Mouse (Mus musculus) G1E (cell line): Measurements from ENCODE around the gene Nlgn2. TPM values are rescaled to one million over a fixed set of nuclear protein-coding genes. Genes with fewer than 3 reads are reported as not detected.

Experiments
- ATAC-seq: 2 replicates; pipeline ENCODE4 v1.8.0; 2016; ENCODE audit warnings: mild to moderate bottlenecking; ENCODE audit not compliant: insufficient number of reproducible peaks, poor library complexity, low FRiP score, severe bottlenecking; ENCODE audit errors: extremely low read depth
- DNase-seq: peaks from one replicate; pipeline ENCODE4 v3.0.0; 2012; ENCODE audit warnings: low spot score
- H3K27me3 ChIP-seq: 2 replicates; pipeline ENCODE4 v1.6.1; 2012; ENCODE audit warnings: mild to moderate bottlenecking, low read length, inconsistent platforms; ENCODE audit not compliant: insufficient read depth
- H3K36me3 ChIP-seq: replicated peaks from 2 replicates; pipeline ENCODE3; 2012; ENCODE audit warnings: mild to moderate bottlenecking, inconsistent platforms
- H3K4me1 ChIP-seq: 2 replicates; pipeline ENCODE4 v1.6.1; 2012; ENCODE audit warnings: low read depth, low read length, inconsistent platforms, mixed read lengths; ENCODE audit not compliant: insufficient read depth
- H3K4me3 ChIP-seq: 2 replicates; pipeline ENCODE4 v1.5.1; 2012; ENCODE audit warnings: low read depth, mild to moderate bottlenecking, inconsistent platforms, low read length, moderate library complexity, mixed read lengths
- H3K9me3 ChIP-seq: replicated peaks from 2 replicates; pipeline ENCODE4 v1.6.1; 2012; ENCODE audit warnings: inconsistent platforms
- CTCF ChIP-seq: IDR thresholded peaks from 2 replicates; pipeline ENCODE4 v1.5.1; 2012; ENCODE audit warnings: low read depth, low read length, inconsistent platforms, mixed read lengths
- GATA1 ChIP-seq: IDR thresholded peaks from 2 replicates; pipeline ENCODE4 v1.6.1; 2012; ENCODE audit warnings: borderline replicate concordance, low read length, inconsistent platforms, mixed read lengths
- GATA2 ChIP-seq: IDR thresholded peaks from 2 replicates; pipeline ENCODE4 v1.6.1; 2012; ENCODE audit warnings: low read depth, low read length, inconsistent platforms, borderline replicate concordance
- POLR2AphosphoS5 ChIP-seq: IDR thresholded peaks from 2 replicates; pipeline ENCODE4 v1.6.1; 2012; ENCODE audit warnings: low read depth, low read length, inconsistent platforms; ENCODE audit not compliant: insufficient replicate concordance
- TAL1 ChIP-seq: conservative IDR thresholded peaks from 2 replicates; pipeline ENCODE4 v1.6.1; 2012; ENCODE audit warnings: low read depth, low read length, inconsistent platforms, mixed read lengths
- polyA plus RNA-seq: library from polyadenylated mRNA; stranded (reverse); fragments of >175 nt; gene quantifications from 2 replicates; pipeline ENCODE4 v1.2.3, GENCODE M21; 2012
- total RNA-seq, 2 experiments: library from RNA; stranded (forward) in 1 of 2; stranded (reverse) in 1 of 2; fragments of 200-1000 nt in 1 of 2; fragments of >200 nt in 1 of 2; fragmentation: Nextera tagmentation in 1 of 2; gene quantifications; 2 replicates each; pipeline ENCODE4 v1.2.3; 2014 to 2017

Gene Nlgn2
- total and polyA plus RNA-seq, 3 experiments = 0.93 to 3.1 (median 3.0) TPM

DNA sequence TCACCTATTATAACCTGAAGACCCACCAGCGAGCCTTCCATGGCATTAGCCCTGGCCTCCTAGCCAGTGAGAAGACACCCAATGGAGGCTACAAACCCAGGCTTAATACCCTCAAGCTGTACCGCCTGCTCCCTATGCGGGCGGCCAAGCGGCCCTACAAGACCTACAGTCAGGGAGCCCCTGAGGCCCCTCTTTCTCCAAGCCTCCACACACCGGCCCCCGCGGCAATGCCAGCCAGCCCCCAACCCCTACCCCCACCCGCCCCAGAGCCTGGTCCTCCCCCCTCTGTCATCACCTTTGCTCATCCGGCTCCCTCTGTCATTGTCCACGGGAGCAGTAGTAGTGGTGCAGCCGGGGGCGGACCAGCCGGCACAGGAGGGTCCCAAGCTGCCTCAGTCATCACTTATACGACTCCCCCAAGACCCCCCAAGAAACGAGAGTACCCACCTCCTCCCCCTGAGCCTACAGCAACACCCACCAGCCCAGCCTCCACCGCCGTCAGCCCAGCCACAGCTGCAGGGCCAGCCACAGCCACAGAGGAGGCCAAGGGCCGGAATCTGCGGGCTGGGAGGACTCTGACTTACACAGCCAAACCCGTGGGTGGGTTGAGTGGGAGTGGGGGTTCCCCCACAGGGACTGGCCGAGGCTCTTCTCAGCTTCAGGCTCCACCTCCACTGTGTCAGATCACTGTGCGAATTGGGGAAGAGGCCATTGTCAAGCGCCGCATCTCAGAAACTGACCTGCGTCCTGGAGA, 59.9 kb downstream of the Nlgn2 start:
- no peak overlapping the region for H3K4me3 ChIP-seq
- peaks cover 50% of the 10 kb centered on the region for H3K36me3 ChIP-seq
- H3K4me1 ChIP-seq = peaks cover 8% of the 10 kb centered on the region
- TF ChIP-seq GATA2 = no peak
- no peak for TF ChIP-seq TAL1
- TF ChIP-seq POLR2AphosphoS5 = no peak
- TF ChIP-seq GATA1 = no peak
- TF ChIP-seq CTCF = no peak
- ATAC-seq (no peak), DNase-seq (no peak)
- H3K27me3 ChIP-seq = peaks cover 28% of the 10 kb centered on the region
- H3K9me3 ChIP-seq = no peaks in the 10 kb centered on the region

- H3K27me3 ChIP-seq = peaks cover 20% of the 10 kb centered on the region
Measured at GRCm38 (mm10) chr11:69776488-69776887, 61.1 kb downstream of the Nlgn2 start.

DNA sequence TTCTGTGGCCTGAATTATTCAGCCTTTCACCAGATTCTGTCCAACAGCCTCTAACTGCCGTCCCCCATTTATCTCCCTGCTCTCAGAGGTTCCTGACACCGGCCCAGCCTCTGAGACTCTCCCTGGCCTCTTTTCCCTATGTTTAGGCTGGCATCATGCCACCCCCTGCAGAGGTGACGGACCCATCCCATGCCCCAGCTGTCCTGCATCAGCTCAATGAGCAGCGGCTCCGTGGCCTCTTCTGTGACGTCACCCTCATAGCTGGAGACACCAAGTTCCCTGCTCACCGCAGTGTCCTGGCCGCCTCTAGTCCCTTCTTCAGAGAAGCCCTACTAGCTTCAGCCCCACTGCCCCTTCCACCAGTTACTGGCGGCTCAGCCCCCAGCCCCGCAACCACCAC, 61.9 kb downstream of the Nlgn2 start:
- Histone ChIP-seq H3K36me3 (peaks cover 55% of the 10 kb centered on the region), H3K4me1 (peaks cover 8% of the 10 kb centered on the region), H3K4me3 (no peak overlapping the region), H3K27me3 (peaks cover 18% of the 10 kb centered on the region), H3K9me3 (no peaks in the 10 kb centered on the region)
- ATAC-seq (no peak), DNase-seq (no peak)
- TF ChIP-seq CTCF = no peak

More at GRCm38 (mm10) chr11:69776488-69776887, 61.1 kb downstream of the Nlgn2 start:
- H3K9me3 ChIP-seq = no peaks in the 10 kb centered on the region
- no peak overlapping the region for H3K4me3 ChIP-seq
- H3K36me3 ChIP-seq = peaks cover 53% of the 10 kb centered on the region
- DNase-seq (no peak), ATAC-seq (no peak)
- no peak for TF ChIP-seq TAL1
- no peak for TF ChIP-seq POLR2AphosphoS5
- TF ChIP-seq CTCF = no peak
- no peak for TF ChIP-seq GATA2
- TF ChIP-seq GATA1 = no peak
- H3K4me1 ChIP-seq = peaks cover 8% of the 10 kb centered on the region

- peaks cover 8% of the 10 kb centered on the region for H3K4me1 ChIP-seq
- H3K4me3 ChIP-seq = no peak overlapping the region
- peaks cover 15% of the 10 kb centered on the region; the same call in 1 of the 2 replicates for H3K27me3 ChIP-seq
- no peaks in the 10 kb centered on the region for H3K9me3 ChIP-seq
- DNase-seq = no peak
- no peak for ATAC-seq
- peaks cover 61% of the 10 kb centered on the region for H3K36me3 ChIP-seq
- TF ChIP-seq GATA1 (no peak), CTCF (no peak), GATA2 (no peak), POLR2AphosphoS5 (no peak), TAL1 (no peak)
Measured at GRCm38 (mm10) chr11:69774961-69775360, 62.6 kb downstream of the Nlgn2 start.

Other genes starting within 250 kb of the Nlgn2 start
Only the 20 nearest of the 42 such genes appear.
- gene Polr2a, start 79.1 kb downstream of the Nlgn2 start, total RNA-seq (2014; fragmentation: Nextera tagmentation) = 192 and 251 TPM in 2 replicates
- 21.3 and 26.2 TPM in 2 replicates for gene Polr2a, start 79.1 kb downstream of the Nlgn2 start, total RNA-seq (2017)
- 116 and 119 TPM in 2 replicates for gene Polr2a, start 79.1 kb downstream of the Nlgn2 start, polyA plus RNA-seq
- 1.1 TPM in 1 of 2 replicates, not detected in the other for gene Slc35g3, start 75.8 kb downstream of the Nlgn2 start, total RNA-seq (2014; fragmentation: Nextera tagmentation)
- 0.27 TPM in 1 of 2 replicates, not detected in the other for gene Slc35g3, start 75.8 kb downstream of the Nlgn2 start, total RNA-seq (2017)
- gene Slc35g3, start 75.8 kb downstream of the Nlgn2 start, polyA plus RNA-seq = 0.18 TPM in 2 replicates
- gene Zbtb4, start 71.9 kb downstream of the Nlgn2 start, total RNA-seq (2014; fragmentation: Nextera tagmentation) = 18.4 and 19.0 TPM in 2 replicates
- gene Zbtb4, start 71.9 kb downstream of the Nlgn2 start, total RNA-seq (2017) = 5.6 and 8.6 TPM in 2 replicates
- 13.0 and 13.4 TPM in 2 replicates for gene Zbtb4, start 71.9 kb downstream of the Nlgn2 start, polyA plus RNA-seq
- 2.3 and 2.8 TPM in 2 replicates for gene Chrnb1, start 41.8 kb downstream of the Nlgn2 start, total RNA-seq (2014; fragmentation: Nextera tagmentation)
- gene Chrnb1, start 41.8 kb downstream of the Nlgn2 start, total RNA-seq (2017) = 1.1 and 1.2 TPM in 2 replicates
- gene Chrnb1, start 41.8 kb downstream of the Nlgn2 start, polyA plus RNA-seq = 0.39 and 0.50 TPM in 2 replicates
- 24.9 and 28.9 TPM in 2 replicates for gene Fgf11, start 35.9 kb downstream of the Nlgn2 start, total RNA-seq (2014; fragmentation: Nextera tagmentation)
- 3.6 and 4.2 TPM in 2 replicates for gene Fgf11, start 35.9 kb downstream of the Nlgn2 start, total RNA-seq (2017)
- 7.7 and 8.6 TPM in 2 replicates for gene Fgf11, start 35.9 kb downstream of the Nlgn2 start, polyA plus RNA-seq
- not detected in 2 replicates for gene Tmem102, start 32.2 kb downstream of the Nlgn2 start, total RNA-seq (2014; fragmentation: Nextera tagmentation)
- gene Tmem102, start 32.2 kb downstream of the Nlgn2 start, total RNA-seq (2017) = not detected in 2 replicates
- not detected in 2 replicates for gene Tmem102, start 32.2 kb downstream of the Nlgn2 start, polyA plus RNA-seq
- not detected in 2 replicates for gene Gm39566, start 22.5 kb downstream of the Nlgn2 start, total RNA-seq (2014; fragmentation: Nextera tagmentation)
- 0.05 and 0.06 TPM in 2 replicates for gene Gm39566, start 22.5 kb downstream of the Nlgn2 start, total RNA-seq (2017)
- not detected in 2 replicates for gene Gm39566, start 22.5 kb downstream of the Nlgn2 start, polyA plus RNA-seq
- gene Spem2, start 19.3 kb downstream of the Nlgn2 start, total RNA-seq (2014; fragmentation: Nextera tagmentation) = not detected in 2 replicates
- not detected in 2 replicates for gene Spem2, start 19.3 kb downstream of the Nlgn2 start, total RNA-seq (2017)
- not detected in 2 replicates for gene Spem2, start 19.3 kb downstream of the Nlgn2 start, polyA plus RNA-seq
- gene Spem1, start 15.6 kb downstream of the Nlgn2 start, total RNA-seq (2014; fragmentation: Nextera tagmentation) = not detected in 2 replicates
- gene Spem1, start 15.6 kb downstream of the Nlgn2 start, total RNA-seq (2017) = 0.11 TPM in 1 of 2 replicates, not detected in the other
- not detected in 2 replicates for gene Spem1, start 15.6 kb downstream of the Nlgn2 start, polyA plus RNA-seq
- gene Tmem256, start 730 bp upstream of the Nlgn2 start, total RNA-seq (2014; fragmentation: Nextera tagmentation) = 116 and 202 TPM in 2 replicates
- gene Tmem256, start 730 bp upstream of the Nlgn2 start, total RNA-seq (2017) = 409 and 434 TPM in 2 replicates
- 513 and 777 TPM in 2 replicates for gene Tmem256, start 730 bp upstream of the Nlgn2 start, polyA plus RNA-seq
- 26.2 and 32.3 TPM in 2 replicates for gene Plscr3, start 8.6 kb upstream of the Nlgn2 start, total RNA-seq (2014; fragmentation: Nextera tagmentation)
- gene Plscr3, start 8.6 kb upstream of the Nlgn2 start, total RNA-seq (2017) = 9.3 and 12.1 TPM in 2 replicates
- 54.2 and 61.1 TPM in 2 replicates for gene Plscr3, start 8.6 kb upstream of the Nlgn2 start, polyA plus RNA-seq
- 4.3 and 9.0 TPM in 2 replicates for gene Tnk1, start 20.9 kb upstream of the Nlgn2 start, total RNA-seq (2014; fragmentation: Nextera tagmentation)
- gene Tnk1, start 20.9 kb upstream of the Nlgn2 start, total RNA-seq (2017) = 0.82 and 1.5 TPM in 2 replicates
- gene Tnk1, start 20.9 kb upstream of the Nlgn2 start, polyA plus RNA-seq = 0.47 and 0.95 TPM in 2 replicates
- gene Tmem95, start 40.2 kb upstream of the Nlgn2 start, total RNA-seq (2014; fragmentation: Nextera tagmentation) = not detected in 2 replicates
- gene Tmem95, start 40.2 kb upstream of the Nlgn2 start, total RNA-seq (2017) = not detected in 2 replicates
- gene Tmem95, start 40.2 kb upstream of the Nlgn2 start, polyA plus RNA-seq = not detected in 2 replicates
- gene Kctd11, start 43.6 kb upstream of the Nlgn2 start, total RNA-seq (2014; fragmentation: Nextera tagmentation) = 0.90 TPM in 1 of 2 replicates, not detected in the other
- gene Kctd11, start 43.6 kb upstream of the Nlgn2 start, total RNA-seq (2017) = 0.52 and 0.55 TPM in 2 replicates
- gene Kctd11, start 43.6 kb upstream of the Nlgn2 start, polyA plus RNA-seq = 0.34 and 0.39 TPM in 2 replicates
- 94.6 and 98.7 TPM in 2 replicates for gene Acap1, start 57.8 kb upstream of the Nlgn2 start, total RNA-seq (2014; fragmentation: Nextera tagmentation)
- 103 and 118 TPM in 2 replicates for gene Acap1, start 57.8 kb upstream of the Nlgn2 start, total RNA-seq (2017)
- gene Acap1, start 57.8 kb upstream of the Nlgn2 start, polyA plus RNA-seq = 184 and 216 TPM in 2 replicates
- 6.6 and 7.2 TPM in 2 replicates for gene 2810408A11Rik, start 63.2 kb upstream of the Nlgn2 start, total RNA-seq (2014; fragmentation: Nextera tagmentation)
- gene 2810408A11Rik, start 63.2 kb upstream of the Nlgn2 start, total RNA-seq (2017) = 1.7 and 4.4 TPM in 2 replicates
- 0.62 and 1.2 TPM in 2 replicates for gene 2810408A11Rik, start 63.2 kb upstream of the Nlgn2 start, polyA plus RNA-seq
- 25.7 and 39.6 TPM in 2 replicates for gene Neurl4, start 63.3 kb upstream of the Nlgn2 start, total RNA-seq (2014; fragmentation: Nextera tagmentation)
- gene Neurl4, start 63.3 kb upstream of the Nlgn2 start, total RNA-seq (2017) = 27.2 and 30.2 TPM in 2 replicates
- 87.0 and 110 TPM in 2 replicates for gene Neurl4, start 63.3 kb upstream of the Nlgn2 start, polyA plus RNA-seq
- gene Gps2, start 76.1 kb upstream of the Nlgn2 start, total RNA-seq (2014; fragmentation: Nextera tagmentation) = 305 and 344 TPM in 2 replicates
- 44.9 and 45.8 TPM in 2 replicates for gene Gps2, start 76.1 kb upstream of the Nlgn2 start, total RNA-seq (2017)
- 203 and 216 TPM in 2 replicates for gene Gps2, start 76.1 kb upstream of the Nlgn2 start, polyA plus RNA-seq
- gene Eif5a, start 84.2 kb upstream of the Nlgn2 start, total RNA-seq (2014; fragmentation: Nextera tagmentation) = 1,285 and 1,536 TPM in 2 replicates
- 763 and 764 TPM in 2 replicates for gene Eif5a, start 84.2 kb upstream of the Nlgn2 start, total RNA-seq (2017)
- gene Eif5a, start 84.2 kb upstream of the Nlgn2 start, polyA plus RNA-seq = 2,879 and 2,909 TPM in 2 replicates
- gene Ybx2, start 98.0 kb upstream of the Nlgn2 start, total RNA-seq (2014; fragmentation: Nextera tagmentation) = 1.4 and 1.6 TPM in 2 replicates
- 0.23 TPM in 1 of 2 replicates, not detected in the other for gene Ybx2, start 98.0 kb upstream of the Nlgn2 start, total RNA-seq (2017)
- gene Ybx2, start 98.0 kb upstream of the Nlgn2 start, polyA plus RNA-seq = 0.04 TPM in 1 of 2 replicates, not detected in the other